Mouse (Mus musculus) hindbrain, embryonic 15.5 days (tissue): ENCODE measurements around the gene Iffo1. TPM values are rescaled to one million over a fixed set of nuclear protein-coding genes. Genes with fewer than 3 reads are reported as not detected.

ENCODE experiments used
- ATAC-seq: fragments of 200-750 bp; cut with Nextera tagmentation; 2 replicates; pipeline ENCODE4 v1.8.0; 2017; ENCODE audit warnings: low read depth, moderate number of reproducible peaks, moderate TSS enrichment; ENCODE audit not compliant: low FRiP score
- H3K27ac ChIP-seq: fragments of 300-500 bp; sonication (generic); replicated peaks from 2 replicates; pipeline ENCODE4 v1.5.1; 2015; ENCODE audit warnings: mild to moderate bottlenecking, inconsistent platforms
- H3K27me3 ChIP-seq: fragments of 300-500 bp; sonication (generic); 2 replicates; pipeline ENCODE4 v1.6.1; 2015; ENCODE audit warnings: control low read depth, inconsistent platforms
- H3K36me3 ChIP-seq: fragments of 300-500 bp; sonication (generic); 2 replicates; pipeline ENCODE4 v1.6.1; 2015; ENCODE audit warnings: control low read depth, inconsistent platforms
- H3K4me1 ChIP-seq: fragments of 300-500 bp; sonication (generic); replicated peaks from 2 replicates; pipeline ENCODE4 v1.6.1; 2015; ENCODE audit warnings: control low read depth, inconsistent platforms
- H3K4me2 ChIP-seq: fragments of 300-500 bp; sonication (generic); 2 replicates; pipeline ENCODE4 v1.6.1; 2015; ENCODE audit warnings: moderate library complexity, mild to moderate bottlenecking, inconsistent platforms
- H3K4me3 ChIP-seq: fragments of 300-500 bp; sonication (generic); 2 replicates; pipeline ENCODE4 v1.5.1; 2015; ENCODE audit warnings: mild to moderate bottlenecking, inconsistent platforms
- H3K9ac ChIP-seq: fragments of 300-500 bp; sonication (generic); 2 replicates; pipeline ENCODE4 v1.6.1; 2015; ENCODE audit warnings: inconsistent platforms
- H3K9me3 ChIP-seq: fragments of 300-500 bp; sonication (generic); 2 replicates; pipeline ENCODE4 v1.6.1; 2016; ENCODE audit warnings: control low read depth, inconsistent platforms
- WGBS: fragments of 180-500 bp; shearing (Covaris S2); methylation state at CpG from one replicate; pipeline ENCODE4 v1.1.7; 2015; 5-methylcytosine and 5-hydroxymethylcytosine counted together
- polyA plus RNA-seq: library from polyadenylated mRNA; unstranded; fragments of >200 nt; fragmentation: Nextera tagmentation; extraction: Ambion mirVana; gene quantifications from 2 replicates; pipeline ENCODE4 v1.2.1, GENCODE M21; 2015

The Iffo1 gene
- polyA plus RNA-seq, 1 experiment from 2014 or later = 22.1 TPM

GRCm38 (mm10) chr6:125145479-125145951, 474 bp downstream of the Iffo1 start:
- WGBS = 1% methylated on average over 34 of the region's 35 CpGs

DNA sequence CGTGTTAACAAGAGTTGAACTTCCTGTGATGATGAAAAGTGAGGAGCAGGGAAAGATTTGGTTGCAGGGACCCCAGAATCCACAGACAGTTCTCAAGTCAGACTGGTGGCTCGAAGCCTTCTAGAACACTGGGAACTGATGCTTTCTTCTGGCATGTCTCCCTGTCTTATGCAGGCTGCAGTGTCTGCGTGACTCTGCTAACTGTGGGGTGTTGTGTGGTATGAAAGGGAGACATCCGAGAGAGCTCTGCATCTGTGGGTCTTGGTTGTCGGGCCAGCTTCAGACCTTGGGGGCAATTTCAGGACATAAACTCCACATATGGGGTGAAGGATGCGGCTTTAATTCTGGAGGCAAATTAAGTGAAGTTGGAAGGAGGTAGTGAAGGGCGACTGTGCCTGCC, 1.1 kb downstream of the Iffo1 start:
- WGBS = 42% methylated on average over 7 of the region's 7 CpGs

More at GRCm38 (mm10) chr6:125145479-125145951, 474 bp downstream of the Iffo1 start:
- peak overlapping the region; percentile 90 for H3K27ac ChIP-seq
- H3K9me3 ChIP-seq = no peaks in the 10 kb centered on the region
- peak overlapping the region; percentile 86 for H3K4me3 ChIP-seq
- ATAC-seq = peak; percentile 72
- H3K27me3 ChIP-seq = no peaks in the 10 kb centered on the region
- peaks cover 30% of the 10 kb centered on the region for H3K36me3 ChIP-seq
- H3K9ac ChIP-seq = peak overlapping the region; percentile 92
- H3K4me2 ChIP-seq = peak overlapping the region; percentile 75
- peaks cover 52% of the 10 kb centered on the region for H3K4me1 ChIP-seq

GRCm38 (mm10) chr6:125146797-125147196, 1.8 kb downstream of the Iffo1 start:
- ATAC-seq = no peak
- 76% methylated on average over 4 of the region's 4 CpGs for WGBS
- no peaks in the 10 kb centered on the region for H3K27me3 ChIP-seq
- H3K27ac ChIP-seq = 0 out of 2 replicates have a peak overlapping the region, but pooled peaks have one; percentile 16
- peak overlapping the region; percentile 92 for H3K9ac ChIP-seq
- peaks cover 21% of the 10 kb centered on the region for H3K36me3 ChIP-seq
- H3K9me3 ChIP-seq = no peaks in the 10 kb centered on the region
- peak overlapping the region; percentile 75 for H3K4me2 ChIP-seq
- H3K4me1 ChIP-seq = peaks cover 52% of the 10 kb centered on the region
- peak overlapping the region; percentile 86 for H3K4me3 ChIP-seq

More for the DNA sequence above, 1.1 kb downstream of the Iffo1 start:
- H3K9ac ChIP-seq = peak overlapping the region; percentile 92
- H3K9me3 ChIP-seq = no peaks in the 10 kb centered on the region
- peak overlapping the region; percentile 75 for H3K4me2 ChIP-seq
- H3K27ac ChIP-seq = 0 out of 2 replicates have a peak overlapping the region, but pooled peaks have one; percentile 29
- no peak for ATAC-seq
- H3K27me3 ChIP-seq = no peaks in the 10 kb centered on the region
- peak overlapping the region; percentile 86 for H3K4me3 ChIP-seq
- peaks cover 52% of the 10 kb centered on the region for H3K4me1 ChIP-seq
- H3K36me3 ChIP-seq = peaks cover 26% of the 10 kb centered on the region

GRCm38 (mm10) chr6:125147329-125147728, 2.3 kb downstream of the Iffo1 start:
- 43% methylated on average over 10 of the region's 10 CpGs for WGBS
- peak overlapping the region; percentile 86 for H3K4me3 ChIP-seq
- H3K4me1 ChIP-seq = peaks cover 52% of the 10 kb centered on the region
- H3K4me2 ChIP-seq = peak overlapping the region; percentile 75
- ATAC-seq = no peak
- H3K27me3 ChIP-seq = no peaks in the 10 kb centered on the region
- H3K27ac ChIP-seq = 0 out of 2 replicates have a peak overlapping the region, but pooled peaks have one; percentile 16
- H3K9me3 ChIP-seq = no peaks in the 10 kb centered on the region
- peaks cover 21% of the 10 kb centered on the region for H3K36me3 ChIP-seq
- H3K9ac ChIP-seq = peak overlapping the region; percentile 38

DNA sequence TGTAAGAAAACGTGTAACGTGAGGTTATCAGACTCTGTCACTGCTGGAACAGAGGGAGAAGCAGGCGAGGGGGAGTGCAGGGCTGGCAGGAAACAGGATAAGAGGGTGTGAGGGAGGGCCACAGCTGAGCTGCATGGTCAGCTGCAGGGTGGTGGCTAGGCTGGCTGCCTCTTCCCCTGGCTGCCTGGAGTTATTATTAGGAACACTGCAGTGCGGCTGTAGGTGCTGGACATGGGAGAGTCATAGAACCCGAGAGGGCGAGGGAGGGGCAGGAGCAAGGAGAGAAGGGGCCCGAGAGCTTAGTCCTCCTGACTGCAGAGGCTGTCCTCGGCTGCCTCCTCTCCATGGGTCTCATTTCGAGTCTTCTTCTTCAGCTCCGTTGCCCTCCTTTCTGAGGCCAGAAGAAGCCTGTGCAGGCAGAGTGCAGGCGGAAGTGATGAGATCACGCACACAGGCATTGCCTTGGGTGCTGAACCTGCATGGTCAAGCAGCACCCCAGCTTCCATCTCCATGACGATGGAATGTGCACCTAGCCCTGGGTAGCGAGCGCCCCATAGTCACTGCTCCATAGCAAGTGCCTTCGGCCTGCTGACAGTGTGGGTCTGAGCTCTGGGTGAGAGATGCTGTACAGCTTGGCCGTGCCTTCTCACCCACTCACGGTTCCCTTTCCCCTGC, 3.3 kb downstream of the Iffo1 start:
- Histone ChIP-seq H3K4me3 (no peak overlapping the region), H3K36me3 (peaks cover 29% of the 10 kb centered on the region), H3K9ac (peak overlapping the region; percentile 32), H3K27me3 (no peaks in the 10 kb centered on the region), H3K4me2 (peak overlapping the region; percentile 75), H3K4me1 (peaks cover 52% of the 10 kb centered on the region), H3K9me3 (no peaks in the 10 kb centered on the region), H3K27ac (peak overlapping the region; percentile 20; the same call in 1 of the 2 replicates)
- ATAC-seq = no peak
- 67% methylated on average over 18 of the region's 18 CpGs for WGBS

GRCm38 (mm10) chr6:125148926-125149568, 4.0 kb downstream of the Iffo1 start:
- no peak overlapping the region for H3K9ac ChIP-seq
- WGBS = 75% methylated on average over 16 of the region's 16 CpGs

GRCm38 (mm10) chr6:125149569-125149950, 4.5 kb downstream of the Iffo1 start:
- Histone ChIP-seq H3K4me1 (peaks cover 48% of the 10 kb centered on the region), H3K27me3 (no peaks in the 10 kb centered on the region), H3K9me3 (no peaks in the 10 kb centered on the region), H3K36me3 (peaks cover 28% of the 10 kb centered on the region), H3K4me3 (no peak overlapping the region), H3K9ac (no peak overlapping the region), H3K4me2 (no peak overlapping the region), H3K27ac (no peak overlapping the region)
- ATAC-seq = no peak
- WGBS = 60% methylated on average over 7 of the region's 7 CpGs

More at GRCm38 (mm10) chr6:125148926-125149568, 4.0 kb downstream of the Iffo1 start:
- Histone ChIP-seq H3K27me3 (no peaks in the 10 kb centered on the region), H3K9me3 (no peaks in the 10 kb centered on the region), H3K36me3 (peaks cover 30% of the 10 kb centered on the region), H3K4me3 (no peak overlapping the region), H3K4me1 (peaks cover 52% of the 10 kb centered on the region), H3K4me2 (peak overlapping the region; percentile 75; the same call in 1 of the 2 replicates), H3K27ac (peak overlapping the region; percentile 20; the same call in 1 of the 2 replicates)
- ATAC-seq = no peak

- H3K9me3 ChIP-seq = no peaks in the 10 kb centered on the region
- peaks cover 25% of the 10 kb centered on the region for H3K4me1 ChIP-seq
- WGBS = 82% methylated on average over 22 of the region's 22 CpGs
- no peak overlapping the region for H3K9ac ChIP-seq
- H3K4me3 ChIP-seq = no peak overlapping the region
- no peaks in the 10 kb centered on the region for H3K27me3 ChIP-seq
- H3K36me3 ChIP-seq = peaks cover 33% of the 10 kb centered on the region
- no peak overlapping the region for H3K27ac ChIP-seq
- no peak overlapping the region for H3K4me2 ChIP-seq
- ATAC-seq = no peak
Measured at GRCm38 (mm10) chr6:125152212-125153017, 7.4 kb downstream of the Iffo1 start.

DNA sequence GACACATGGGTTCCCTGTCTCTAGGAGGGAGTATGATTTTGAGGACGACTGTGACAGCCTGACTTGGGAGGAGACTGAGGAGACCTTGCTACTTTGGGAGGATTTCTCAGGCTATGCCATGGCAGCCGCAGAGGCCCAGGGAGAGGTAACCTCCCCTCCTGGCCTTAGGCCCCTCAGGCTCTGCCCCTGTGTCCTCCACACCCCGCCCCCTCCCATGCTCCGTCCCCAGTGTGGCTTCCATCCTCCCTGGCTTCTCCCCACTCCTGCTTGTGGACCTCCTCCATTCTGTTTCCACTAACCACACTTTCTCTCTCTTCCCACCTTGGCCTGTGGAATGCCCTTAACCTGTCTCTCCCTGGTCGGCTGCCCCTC, 8.0 kb downstream of the Iffo1 start:
- WGBS = 91% methylated on average over 5 of the region's 5 CpGs
- no peak for ATAC-seq
- H3K27me3 ChIP-seq = no peaks in the 10 kb centered on the region

GRCm38 (mm10) chr6:125153682-125154081, 8.6 kb downstream of the Iffo1 start:
- H3K9me3 ChIP-seq = no peaks in the 10 kb centered on the region
- H3K4me2 ChIP-seq = no peak overlapping the region
- no peak overlapping the region for H3K9ac ChIP-seq
- peaks cover 12% of the 10 kb centered on the region for H3K4me1 ChIP-seq
- H3K27me3 ChIP-seq = no peaks in the 10 kb centered on the region
- WGBS = 92% methylated on average over 4 of the region's 4 CpGs
- H3K4me3 ChIP-seq = no peak overlapping the region
- peaks cover 40% of the 10 kb centered on the region for H3K36me3 ChIP-seq
- H3K27ac ChIP-seq = no peak overlapping the region
- ATAC-seq = no peak

More for the DNA sequence above, 8.0 kb downstream of the Iffo1 start:
- Histone ChIP-seq H3K4me1 (peaks cover 19% of the 10 kb centered on the region), H3K4me2 (no peak overlapping the region), H3K9ac (no peak overlapping the region), H3K36me3 (peaks cover 37% of the 10 kb centered on the region), H3K4me3 (no peak overlapping the region), H3K9me3 (no peaks in the 10 kb centered on the region), H3K27ac (no peak overlapping the region)

DNA sequence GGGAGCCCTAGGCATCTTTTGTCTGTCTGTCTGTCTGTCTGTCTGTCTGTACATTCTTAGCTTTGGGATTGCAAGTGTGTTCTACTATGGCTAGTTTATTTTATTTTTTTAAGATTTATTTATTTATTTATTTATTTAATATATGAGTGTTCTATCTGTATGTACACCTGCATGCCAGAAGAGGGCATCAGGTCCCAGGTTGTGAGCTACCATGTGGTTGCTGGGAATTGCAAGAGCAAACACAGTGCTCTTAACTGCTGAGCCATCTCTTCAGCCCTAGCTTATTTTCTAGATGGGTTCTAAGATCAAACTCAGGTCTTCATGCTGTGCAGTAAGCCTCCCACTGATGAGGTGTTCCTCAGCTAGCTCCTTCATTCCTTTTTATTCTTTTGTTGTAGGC, 9.5 kb downstream of the Iffo1 start:
- Histone ChIP-seq H3K9ac (no peak overlapping the region), H3K9me3 (no peaks in the 10 kb centered on the region), H3K36me3 (peaks cover 48% of the 10 kb centered on the region), H3K4me1 (peaks cover 3% of the 10 kb centered on the region), H3K4me2 (no peak overlapping the region), H3K27ac (no peak overlapping the region), H3K27me3 (no peaks in the 10 kb centered on the region), H3K4me3 (no peak overlapping the region)
- no peak for ATAC-seq
